Mouse (Mus musculus) CH12.LX (cell line): ENCODE data around the gene Frzb. TPM values are rescaled to one million over a fixed set of nuclear protein-coding genes. Genes with fewer than 3 reads are reported as not detected.

Experiments
- DNase-seq: peaks from one replicate; pipeline ENCODE4 v3.0.0-alpha.2; 2013; ENCODE audit errors: extremely low read depth
- H3K27ac ChIP-seq: 2 replicates; pipeline ENCODE4 v1.5.1; 2012; ENCODE audit warnings: low read depth, mild to moderate bottlenecking, control low read depth, moderate library complexity; ENCODE audit not compliant: insufficient read depth
- H3K27me3 ChIP-seq: replicated peaks from 2 replicates; pipeline ENCODE3; 2012; ENCODE audit warnings: inconsistent platforms
- H3K36me3 ChIP-seq, 2 experiments: replicated peaks in 1 of 2; 2 replicates each; pipeline versions ENCODE3 to v1.6.1; 2012; ENCODE audit warnings: inconsistent platforms in 1 of 2, low read length in 1 of 2, mild to moderate bottlenecking in 1 of 2, mixed read lengths in 1 of 2, moderate library complexity in 1 of 2; ENCODE audit not compliant: control insufficient read depth in 1 of 2, insufficient read depth in 1 of 2
- H3K4me1 ChIP-seq, 2 experiments: 2 replicates each; pipeline ENCODE4 v1.6.1; 2012; ENCODE audit warnings: inconsistent platforms in 1 of 2, moderate library complexity in 1 of 2; ENCODE audit not compliant: insufficient read depth in 2 of 2, control insufficient read depth in 1 of 2
- H3K4me2 ChIP-seq: 2 replicates; pipeline ENCODE4 v1.6.1; 2012; ENCODE audit warnings: low read depth, mild to moderate bottlenecking, control low read depth; ENCODE audit not compliant: poor library complexity, insufficient read depth, severe bottlenecking
- H3K4me3 ChIP-seq, 3 experiments: fragments of 150-350 bp in 1 of 3; sonication (generic) in 1 of 3; replicated peaks in 1 of 3; 2 replicates each; pipeline versions ENCODE3 to v1.5.1; 2011 to 2012; ENCODE audit warnings: low read depth in 2 of 3, low read length in 2 of 3, mild to moderate bottlenecking in 2 of 3, moderate library complexity in 2 of 3, control low read depth in 1 of 3, improper control_type of control experiment in 1 of 3, inconsistent platforms in 1 of 3, mixed read lengths in 1 of 3; ENCODE audit not compliant: poor library complexity in 1 of 3
- H3K79me2 ChIP-seq: replicated peaks from 2 replicates; pipeline ENCODE4 v1.6.1; 2012; ENCODE audit warnings: mild to moderate bottlenecking, moderate library complexity; ENCODE audit not compliant: control insufficient read depth, poor library complexity, insufficient read depth, severe bottlenecking; ENCODE audit errors: extremely low read depth
- H3K9ac ChIP-seq: 2 replicates; pipeline ENCODE4 v1.6.1; 2012; ENCODE audit warnings: low read depth, mild to moderate bottlenecking, control low read depth, moderate library complexity; ENCODE audit not compliant: insufficient read depth
- H3K9me3 ChIP-seq: replicated peaks from 2 replicates; pipeline ENCODE3; 2012; ENCODE audit warnings: low read length, inconsistent platforms, mixed read lengths
- BHLHE40 ChIP-seq: IDR thresholded peaks from 2 replicates; pipeline ENCODE4 v1.6.1; 2011; ENCODE audit warnings: mild to moderate bottlenecking, low read depth, low read length, improper control_type of control experiment
- CTCF ChIP-seq, 2 experiments: IDR thresholded peaks in 1 of 2; conservative IDR thresholded peaks in 1 of 2; 2 replicates each; pipeline ENCODE4 v1.5.1; 2011 to 2012; ENCODE audit warnings: low read depth in 2 of 2, low read length in 2 of 2, improper control_type of control experiment in 1 of 2, inconsistent platforms in 1 of 2, mild to moderate bottlenecking in 1 of 2, moderate library complexity in 1 of 2
- E2F4 ChIP-seq: IDR thresholded peaks from 2 replicates; pipeline ENCODE4 v1.6.1; 2011; ENCODE audit warnings: low read depth, low read length, improper control_type of control experiment; ENCODE audit not compliant: insufficient replicate concordance
- ELF1 ChIP-seq: IDR thresholded peaks from 2 replicates; pipeline ENCODE4 v1.6.1; 2014; ENCODE audit warnings: low read depth, mild to moderate bottlenecking, inconsistent platforms, low read length, improper control_type of control experiment
- ETS1 ChIP-seq: conservative IDR thresholded peaks from 2 replicates; pipeline ENCODE4 v1.6.1; 2012; ENCODE audit warnings: low read depth, mild to moderate bottlenecking, inconsistent platforms, low read length, improper control_type of control experiment, moderate library complexity
- GABPA ChIP-seq: IDR thresholded peaks from 2 replicates; pipeline ENCODE4 v1.6.1; 2012; ENCODE audit warnings: low read depth, low read length, improper control_type of control experiment, inconsistent platforms; ENCODE audit not compliant: insufficient replicate concordance
- HCFC1 ChIP-seq: IDR thresholded peaks from 2 replicates; pipeline ENCODE4 v1.6.1; 2012; ENCODE audit warnings: low read depth, mild to moderate bottlenecking, inconsistent platforms, low read length, improper control_type of control experiment
- IRF4 ChIP-seq: IDR thresholded peaks from 2 replicates; pipeline ENCODE4 v1.6.1; 2014; ENCODE audit warnings: low read depth, mild to moderate bottlenecking, inconsistent platforms, low read length, improper control_type of control experiment
- JUN ChIP-seq: IDR thresholded peaks from 2 replicates; pipeline ENCODE4 v1.6.1; 2011; ENCODE audit warnings: low read depth, mild to moderate bottlenecking, low read length, improper control_type of control experiment, moderate library complexity; ENCODE audit not compliant: insufficient read depth
- JUND ChIP-seq: conservative IDR thresholded peaks from 2 replicates; pipeline ENCODE4 v1.6.1; 2011; ENCODE audit warnings: low read depth, low read length, improper control_type of control experiment
- MAX ChIP-seq: IDR thresholded peaks from 2 replicates; pipeline ENCODE4 v1.6.1; 2011; ENCODE audit warnings: low read length, improper control_type of control experiment
- MAZ ChIP-seq: IDR thresholded peaks from 2 replicates; pipeline ENCODE4 v1.6.1; 2012; ENCODE audit warnings: low read depth, mild to moderate bottlenecking, inconsistent platforms, low read length, improper control_type of control experiment, moderate library complexity
- MEF2A ChIP-seq: IDR thresholded peaks from 2 replicates; pipeline ENCODE4 v1.6.1; 2014; ENCODE audit warnings: low read depth, mild to moderate bottlenecking, inconsistent platforms, low read length, improper control_type of control experiment, borderline replicate concordance
- MXI1 ChIP-seq: IDR thresholded peaks from 2 replicates; pipeline ENCODE4 v1.6.1; 2011; ENCODE audit warnings: mild to moderate bottlenecking, low read depth, low read length, improper control_type of control experiment
- MYC ChIP-seq: IDR thresholded peaks from 2 replicates; pipeline ENCODE4 v1.6.1; 2011; ENCODE audit warnings: low read depth, mild to moderate bottlenecking, improper control_type of control experiment, low read length
- NRF1 ChIP-seq: IDR thresholded peaks from 2 replicates; pipeline ENCODE4 v1.6.1; 2014; ENCODE audit warnings: low read depth, mild to moderate bottlenecking, inconsistent platforms, low read length, improper control_type of control experiment, moderate library complexity
- POLR2A ChIP-seq: IDR thresholded peaks from 2 replicates; pipeline ENCODE4 v1.6.1; 2011; ENCODE audit warnings: low read depth, mild to moderate bottlenecking, improper control_type of control experiment, low read length
- POLR2AphosphoS2 ChIP-seq: IDR thresholded peaks from 2 replicates; pipeline ENCODE4 v1.6.1; 2011; ENCODE audit warnings: low read depth, low read length, improper control_type of control experiment
- RCOR1 ChIP-seq: conservative IDR thresholded peaks from 2 replicates; pipeline ENCODE4 v1.6.1; 2012; ENCODE audit warnings: low read depth, mild to moderate bottlenecking, inconsistent platforms, low read length, improper control_type of control experiment
- TBP ChIP-seq: conservative IDR thresholded peaks from 2 replicates; pipeline ENCODE4 v1.6.1; 2011; ENCODE audit warnings: low read depth, low read length, improper control_type of control experiment
- TCF12 ChIP-seq: IDR thresholded peaks from 2 replicates; pipeline ENCODE4 v1.6.1; 2014; ENCODE audit warnings: low read depth, mild to moderate bottlenecking, inconsistent platforms, low read length, improper control_type of control experiment
- USF2 ChIP-seq: conservative IDR thresholded peaks from 2 replicates; pipeline ENCODE4 v1.6.1; 2011; ENCODE audit warnings: low read depth, low read length, improper control_type of control experiment
- ZC3H11A ChIP-seq: IDR thresholded peaks from 2 replicates; pipeline ENCODE4 v1.6.1; 2012; ENCODE audit warnings: low read depth, mild to moderate bottlenecking, inconsistent platforms, low read length, improper control_type of control experiment
- ZKSCAN1 ChIP-seq: IDR thresholded peaks from 2 replicates; pipeline ENCODE4 v1.6.1; 2012; ENCODE audit warnings: low read depth, inconsistent platforms, low read length, improper control_type of control experiment, borderline replicate concordance
- ZNF384 ChIP-seq: IDR thresholded peaks from 2 replicates; pipeline ENCODE4 v1.6.1; 2012; ENCODE audit warnings: low read depth, low read length, improper control_type of control experiment, inconsistent platforms
- dilution Hi-C: fragments of 300-500 bp; cut with MboI; formaldehyde crosslinking; loops from 2 replicates; pipeline ENCODE4 v1.14.3; 2020; ENCODE audit warnings: low sequenced_read_pairs; ENCODE audit not compliant: extremely low pct_unique_long_range_greater_than_20kb, extremely low pct_ligation_motif_present
- in situ Hi-C: fragments of 300-500 bp; cut with MboI; formaldehyde crosslinking; loops from 3 replicates; pipeline ENCODE4 v1.14.3; 2019; ENCODE audit warnings: low sequenced_read_pairs, low pct_ligation_motif_present, low pct_unique_long_range_greater_than_20kb, mixed read lengths
- polyA plus RNA-seq: library from polyadenylated mRNA; unstranded; fragments of >175 nt; gene quantifications from 2 replicates; pipeline ENCODE4 v1.2.1, GENCODE M21; 2012; ENCODE audit warnings: low read depth; ENCODE audit not compliant: insufficient read length
- total RNA-seq, 2 experiments: library from RNA; depleted of rRNA; stranded (reverse); fragments of 300-350 nt in 1 of 2; fragments of >200 nt in 1 of 2; gene quantifications; 2 replicates each; pipeline ENCODE4 v1.2.3; 2012 to 2014

The Frzb gene
- total and polyA plus RNA-seq, 3 experiments: not detected

GRCm38 (mm10) chr2:80484951-80485350 lies 37.5 kb upstream of the Frzb start:
- Histone ChIP-seq H3K27ac (no peak overlapping the region), H3K36me3 (no peaks in the 10 kb centered on the region), H3K4me2 (no peak overlapping the region), H3K4me1 (no peaks in the 10 kb centered on the region), H3K79me2 (no peaks in the 10 kb centered on the region), H3K27me3 (no peaks in the 10 kb centered on the region), H3K9ac (no peak overlapping the region), H3K4me3 (no peak overlapping the region), H3K9me3 (no peaks in the 10 kb centered on the region)
- in situ Hi-C loops: no loop called here
- TF ChIP-seq JUN (no peak), RCOR1 (no peak), CTCF (conservative IDR thresholded peaks at IDR 0.05 in 1 of 2, IDR thresholded peaks at IDR 0.05 in 1 of 2; ENCODE audit: low read depth in 2 of 2, low read length in 2 of 2) (no peak), ZC3H11A (no peak), NRF1 (no peak), ETS1 (no peak), HCFC1 (no peak), TCF12 (no peak), ZKSCAN1 (no peak), USF2 (no peak)
- dilution Hi-C loops: no loop called here
- no peak for DNase-seq

GRCm38 (mm10) chr2:80475831-80476230 lies 28.4 kb upstream of the Frzb start:
- dilution Hi-C loops (no loop called here), in situ Hi-C loops (no loop called here)
- TF ChIP-seq CTCF (conservative IDR thresholded peaks at IDR 0.05 in 1 of 2, IDR thresholded peaks at IDR 0.05 in 1 of 2; ENCODE audit: low read depth in 2 of 2, low read length in 2 of 2): no peak
- Histone ChIP-seq H3K36me3 (no peaks in the 10 kb centered on the region), H3K9ac (no peak overlapping the region), H3K4me1 (no peaks in the 10 kb centered on the region), H3K4me3 (no peak overlapping the region), H3K79me2 (no peaks in the 10 kb centered on the region), H3K4me2 (no peak overlapping the region), H3K27ac (no peak overlapping the region), H3K9me3 (no peaks in the 10 kb centered on the region), H3K27me3 (no peaks in the 10 kb centered on the region)
- DNase-seq: no peak

GRCm38 (mm10) chr2:80474247-80474796 lies 26.9 kb upstream of the Frzb start:
- H3K9me3 ChIP-seq: no peaks in the 10 kb centered on the region
- no peak overlapping the region for H3K27ac ChIP-seq
- H3K27me3 ChIP-seq: no peaks in the 10 kb centered on the region
- no peaks in the 10 kb centered on the region for H3K79me2 ChIP-seq
- dilution Hi-C loops (no loop called here), in situ Hi-C loops (no loop called here)
- no peaks in the 10 kb centered on the region for H3K4me1 ChIP-seq
- no peak for DNase-seq
- no peak overlapping the region for H3K9ac ChIP-seq
- H3K36me3 ChIP-seq: no peaks in the 10 kb centered on the region
- no peak overlapping the region for H3K4me2 ChIP-seq
- TF ChIP-seq MEF2A (no peak), POLR2AphosphoS2 (no peak), TBP (no peak), MYC (no peak), MXI1 (no peak), GABPA (no peak), ETS1 (no peak), MAX (no peak), JUND (no peak), ZC3H11A (no peak), BHLHE40 (no peak), TCF12 (no peak), IRF4 (no peak), RCOR1 (no peak), ZNF384 (no peak), ELF1 (no peak), MAZ (no peak), E2F4 (no peak), HCFC1 (no peak), POLR2A (no peak)
- no peak overlapping the region for H3K4me3 ChIP-seq
